22 mouse cellular contexts compared by ENCODE assay signal in genomic region chr19:24200566-24200965, GRCm38 (mm10). TPM values are rescaled to one million over a fixed set of nuclear protein-coding genes. Genes with fewer than 3 reads are reported as not detected.
DNase-seq lines count a peak whose midpoint lies in the region; ATAC-seq and TF ChIP-seq lines count a peak whose summit lies in the region.
"Had no signal": no experiment of that assay in that cellular context is flagged by ENCODE, and none has a peak within 500 bp of the region (broad histone marks: within the 10 kb centered on the region; RNA-seq: fewer than 3 reads in every experiment).

No protein-coding gene starts in this region.

- DNase-seq in embryo, embryonic 11 days: peak; percentile 32
- DNase-seq in embryo, embryonic 10 days (ENCODE audit: low spot score): no peak
- DNase-seq in retina, adult 2 months (ENCODE audit: low read depth, low spot score): peak; percentile 76
- no peak for DNase-seq in retina, embryonic 14.5 days (ENCODE audit: low spot score)
- DNase-seq in limb, embryonic 14.5 days (ENCODE audit: low spot score): no peak
- DNase-seq in left cerebral cortex, postnatal 14 days (ENCODE audit: low spot score in 2 of 2): no peak
- DNase-seq in left cerebral cortex, adult 8-10 months (ENCODE audit: low spot score in 2 of 2): no peak
- DNase-seq: adrenal gland, postnatal 14 days; cerebellum, adult 8-10 months; gastrocnemius, postnatal 14 days; heart, adult 11 months; kidney, adult 8-10 months; kidney, postnatal 10 days; right cerebral cortex, postnatal 25 days; spleen, adult 18-20 months had no signal

- H3K4me1 ChIP-seq in limb, embryonic 14.5 days (ENCODE audit: control insufficient read depth, insufficient read depth, low read length): no peaks in the 10 kb centered on the region; the same call in 1 of the 2 replicates
- H3K4me1 ChIP-seq in hindbrain, embryonic 16.5 days (ENCODE audit: control insufficient read depth, insufficient read depth, low read depth, low read length): no peaks in the 10 kb centered on the region
- H3K4me1 ChIP-seq: forebrain, embryonic 12.5 days; hindbrain, embryonic 10.5 days; midbrain, embryonic 10.5 days had no signal

- no peak overlapping the region; the same call in 1 of the 2 replicates for H3K4me3 ChIP-seq in limb, embryonic 14.5 days (replicated peaks; ENCODE audit: low read length)
- H3K4me3 ChIP-seq in hindbrain, embryonic 16.5 days (ENCODE audit: low read length): no peak overlapping the region
- H3K4me3 ChIP-seq: embryonic facial prominence, embryonic 12.5 days; forebrain, embryonic 12.5 days; hindbrain, embryonic 10.5 days; midbrain, embryonic 10.5 days had no signal

- 26% methylated on average over 12 of the region's 12 CpGs for WGBS in limb, embryonic 14.5 days
- WGBS in hindbrain, embryonic 16.5 days: 70% methylated on average over 12 of the region's 12 CpGs

- H3K4me2 ChIP-seq in limb, embryonic 14.5 days (replicated peaks; ENCODE audit: low read depth, low read length, severe bottlenecking): peak overlapping the region; percentile 34; the same call in 1 of the 2 replicates
- H3K4me2 ChIP-seq in hindbrain, embryonic 16.5 days (ENCODE audit: low read length): no peak overlapping the region
- H3K4me2 ChIP-seq: embryonic facial prominence, embryonic 12.5 days; forebrain, embryonic 12.5 days; heart, embryonic 11.5 days had no signal

- H3K9ac ChIP-seq in limb, embryonic 14.5 days (ENCODE audit: low read depth, low read length, severe bottlenecking): no peak overlapping the region
- no peak overlapping the region for H3K9ac ChIP-seq in hindbrain, embryonic 16.5 days (ENCODE audit: low read depth, low read length)
- H3K9ac ChIP-seq: embryonic facial prominence, embryonic 12.5 days; forebrain, embryonic 12.5 days had no signal

- H3K27ac ChIP-seq in limb, embryonic 14.5 days (replicated peaks; ENCODE audit: low read depth, low read length): no peak overlapping the region
- H3K27ac ChIP-seq in hindbrain, embryonic 16.5 days (ENCODE audit: low read depth, low read length): no peak overlapping the region
- H3K27ac ChIP-seq: embryonic facial prominence, embryonic 12.5 days; forebrain, embryonic 12.5 days; hindbrain, embryonic 10.5 days; macrophage; midbrain, embryonic 10.5 days had no signal

- H3K36me3 ChIP-seq in limb, embryonic 14.5 days (ENCODE audit: control insufficient read depth, insufficient read depth, low read length): no peaks in the 10 kb centered on the region
- no peaks in the 10 kb centered on the region for H3K36me3 ChIP-seq in hindbrain, embryonic 16.5 days (ENCODE audit: control insufficient read depth, insufficient read depth, low read length)
- H3K36me3 ChIP-seq: embryonic facial prominence, embryonic 12.5 days; forebrain, embryonic 12.5 days; hindbrain, embryonic 10.5 days; midbrain, embryonic 10.5 days had no signal

- H3K27me3 ChIP-seq in limb, embryonic 14.5 days (ENCODE audit: control insufficient read depth, insufficient read depth, low read length): no peaks in the 10 kb centered on the region
- H3K27me3 ChIP-seq in hindbrain, embryonic 16.5 days (replicated peaks; ENCODE audit: control insufficient read depth, insufficient read depth, low read length): no peaks in the 10 kb centered on the region
- H3K27me3 ChIP-seq: embryonic facial prominence, embryonic 12.5 days; forebrain, embryonic 12.5 days had no signal

- H3K9me3 ChIP-seq in limb, embryonic 14.5 days (ENCODE audit: control insufficient read depth, low read length): no peaks in the 10 kb centered on the region
- no peaks in the 10 kb centered on the region for H3K9me3 ChIP-seq in hindbrain, embryonic 16.5 days (ENCODE audit: control insufficient read depth, low read length)
- H3K9me3 ChIP-seq: embryonic facial prominence, embryonic 12.5 days; forebrain, embryonic 12.5 days; hindbrain, embryonic 10.5 days; midbrain, embryonic 10.5 days had no signal

- TF ChIP-seq POLR2A in limb, embryonic 14.5 days (IDR thresholded peaks at IDR 0.05; ENCODE audit: borderline replicate concordance, extremely low read depth, insufficient read depth, insufficient read length): no peak

- no peak; the same call in 1 of the 2 replicates for ATAC-seq in limb, embryonic 14.5 days (ENCODE audit: low FRiP score, low read depth)
- ATAC-seq in hindbrain, embryonic 16.5 days: no peak

- intact Hi-C loops in left cerebral cortex, postnatal 14 days (cut with DNase I): no loop called here

RNA-seq across cellular contexts. Expression of gene Tjp2, which starts 24.3 kb away (rescaled TPM):
- 9.9 and 12.1 TPM in 2 replicates for polyA plus RNA-seq in limb, embryonic 14.5 days (2012; rRNA removed)
- polyA plus RNA-seq in limb, embryonic 14.5 days (2014; fragmentation: Nextera tagmentation; extraction: Ambion mirVana): 14.9 and 17.2 TPM in 2 replicates
- total RNA-seq in left cerebral cortex, postnatal 14 days (2021): 10 to 100 TPM; 17.6 to 19.5 TPM
- 10 to 100 TPM; 22.2 to 25.1 (median 23.3) TPM for total RNA-seq in left cerebral cortex, adult 8-10 months (2022)
- polyA plus RNA-seq in hindbrain, embryonic 16.5 days (2015; fragmentation: Nextera tagmentation; extraction: Ambion mirVana): 10.1 and 12.6 TPM in 2 replicates

Comparison
In these comparisons a context has a peak if more than half of its experiments do, and no peak if none do; other contexts are left out.
1. DNase-seq: peak in embryo, embryonic 11 days (single experiment) and retina, adult 2 months (single experiment); none in embryo, embryonic 10 days (single experiment), retina, embryonic 14.5 days (single experiment), limb, embryonic 14.5 days (single experiment), left cerebral cortex, postnatal 14 days (0 of 2) and left cerebral cortex, adult 8-10 months (0 of 2).